In the genomic region with DNA sequence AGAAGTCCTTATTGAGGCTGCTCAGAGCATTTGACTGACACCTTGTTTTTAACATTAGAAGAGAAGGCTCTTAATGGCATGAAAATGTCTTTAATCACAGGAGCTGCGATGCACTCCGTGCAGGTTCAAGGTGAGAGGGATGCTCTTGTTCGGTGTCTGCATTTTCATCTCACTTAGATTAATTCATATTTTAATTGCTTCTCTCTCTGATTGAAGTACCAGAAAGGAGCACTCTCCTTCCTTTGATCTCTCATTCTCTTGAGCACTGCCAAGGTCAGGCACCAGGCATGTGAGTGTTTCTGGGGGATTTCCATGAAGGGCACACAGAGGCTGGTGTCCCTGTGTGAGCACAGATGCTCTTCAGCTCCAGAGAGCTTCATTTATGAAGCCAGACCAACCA, we compare ENCODE assay signal across 28 mouse cellular contexts.
DNase-seq lines count a peak whose midpoint lies in the region; ATAC-seq lines count a peak whose summit lies in the region.
"Had no signal": no experiment of that assay in that cellular context is flagged by ENCODE, and none has a peak within 500 bp of the region (broad histone marks: within the 10 kb centered on the region; RNA-seq: fewer than 3 reads in every experiment).

No protein-coding gene starts in this region.

- H3K36me3 ChIP-seq in forebrain, embryonic 14.5 days (ENCODE audit: control insufficient read depth, insufficient read depth, low read length): no peaks in the 10 kb centered on the region
- H3K36me3 ChIP-seq in forebrain, embryonic 15.5 days: no peaks in the 10 kb centered on the region
- H3K36me3 ChIP-seq: embryonic facial prominence, embryonic 12.5 days; embryonic facial prominence, embryonic 15.5 days; G1E; heart, embryonic 10.5 days; heart, embryonic 13.5 days had no signal

- no peak overlapping the region for H3K27ac ChIP-seq in forebrain, embryonic 14.5 days (ENCODE audit: low read depth, low read length)
- no peak overlapping the region for H3K27ac ChIP-seq in forebrain, embryonic 15.5 days (replicated peaks)
- H3K27ac ChIP-seq: embryonic facial prominence, embryonic 12.5 days; embryonic facial prominence, embryonic 15.5 days; heart, adult 2 months; heart, embryonic 10.5 days; heart, embryonic 13.5 days; hindbrain, embryonic 14.5 days; hindbrain, postnatal 0 days had no signal

- no peak overlapping the region for H3K4me2 ChIP-seq in forebrain, embryonic 14.5 days (ENCODE audit: low read length)
- no peak overlapping the region for H3K4me2 ChIP-seq in forebrain, embryonic 15.5 days (replicated peaks)
- H3K4me2 ChIP-seq: embryonic facial prominence, embryonic 12.5 days; embryonic facial prominence, embryonic 15.5 days; heart, embryonic 13.5 days; hindbrain, embryonic 14.5 days had no signal

- H3K27me3 ChIP-seq in forebrain, embryonic 14.5 days (replicated peaks; ENCODE audit: control insufficient read depth, insufficient read depth, low read length): no peaks in the 10 kb centered on the region
- no peaks in the 10 kb centered on the region for H3K27me3 ChIP-seq in forebrain, embryonic 15.5 days
- H3K27me3 ChIP-seq: CH12.LX; embryonic facial prominence, embryonic 12.5 days; embryonic facial prominence, embryonic 15.5 days; heart, embryonic 13.5 days; Patski had no signal

- H3K9me3 ChIP-seq in forebrain, embryonic 14.5 days (replicated peaks; ENCODE audit: control insufficient read depth, low read length): 0 out of 2 replicates have a peak, but pooled peaks cover 4% of the 10 kb centered on the region
- H3K9me3 ChIP-seq in forebrain, embryonic 15.5 days: no peaks in the 10 kb centered on the region
- H3K9me3 ChIP-seq: embryonic facial prominence, embryonic 12.5 days; embryonic facial prominence, embryonic 15.5 days; heart, embryonic 10.5 days; heart, embryonic 13.5 days had no signal

- WGBS in forebrain, embryonic 14.5 days: 81% methylated on average over 3 of the region's 3 CpGs
- WGBS in forebrain, embryonic 15.5 days: 66% methylated on average over 3 of the region's 3 CpGs

- no peak overlapping the region for H3K4me3 ChIP-seq in forebrain, embryonic 14.5 days (ENCODE audit: low read depth, low read length)
- no peak overlapping the region for H3K4me3 ChIP-seq in forebrain, embryonic 15.5 days
- H3K4me3 ChIP-seq: embryonic facial prominence, embryonic 12.5 days; embryonic facial prominence, embryonic 15.5 days; heart, adult 2 months; heart, embryonic 10.5 days; heart, embryonic 13.5 days had no signal

- DNase-seq in forebrain, embryonic 14.5 days (ENCODE audit: low spot score): peak; percentile 35
- peak; percentile 3 for DNase-seq in ZHBTc4 (ENCODE audit: low read depth, low spot score)
- peak; percentile 41 for DNase-seq in adrenal gland, adult 8-10 months
- DNase-seq in adrenal gland, postnatal 25 days: peak; percentile 8
- DNase-seq in kidney, adult 9 months: no peak
- DNase-seq in kidney, postnatal 25 days: no peak
- DNase-seq: B cell, adult 2 months; cerebellum, adult 11 months; cerebellum, adult 2 months; cerebellum, adult 9-11 months; cerebellum, postnatal 25 days; gastrocnemius, postnatal 25 days; heart, adult 2 months; heart, postnatal 14 days; heart, postnatal 4 days; kidney, adult 2 months had no signal

- no peak overlapping the region for H3K9ac ChIP-seq in forebrain, embryonic 14.5 days (ENCODE audit: low read length)
- H3K9ac ChIP-seq in forebrain, embryonic 15.5 days (replicated peaks): no peak overlapping the region
- H3K9ac ChIP-seq: embryonic facial prominence, embryonic 12.5 days; embryonic facial prominence, embryonic 15.5 days; heart, embryonic 13.5 days; hindbrain, embryonic 14.5 days had no signal

- ATAC-seq in forebrain, embryonic 14.5 days: no peak
- no peak for ATAC-seq in forebrain, embryonic 15.5 days (replicated peaks)
- no peak for ATAC-seq in inflammation-experienced regulatory T-cells, adult 6 months
- ATAC-seq: hindbrain, postnatal 0 days; intestine, postnatal 0 days; Patski had no signal

- no peaks in the 10 kb centered on the region for H3K4me1 ChIP-seq in forebrain, embryonic 14.5 days (ENCODE audit: control insufficient read depth, insufficient read depth, low read length)
- no peaks in the 10 kb centered on the region; the same call in 1 of the 2 replicates for H3K4me1 ChIP-seq in forebrain, embryonic 15.5 days
- H3K4me1 ChIP-seq: embryonic facial prominence, embryonic 12.5 days; embryonic facial prominence, embryonic 15.5 days; heart, embryonic 10.5 days; heart, embryonic 13.5 days had no signal

Comparison
In these comparisons a context has a peak if more than half of its experiments do, and no peak if none do; other contexts are left out.
1. DNase-seq: peak in forebrain, embryonic 14.5 days (single experiment), ZHBTc4 (single experiment), adrenal gland, adult 8-10 months (single experiment) and adrenal gland, postnatal 25 days (single experiment); none in kidney, adult 9 months (single experiment) and kidney, postnatal 25 days (0 of 2).